Mouse (Mus musculus) inflammation-experienced regulatory T-cells, adult 6 months (primary cell): Measurements from ENCODE around the gene Spop. TPM values are rescaled to one million over a fixed set of nuclear protein-coding genes. Genes with fewer than 3 reads are reported as not detected.
A peak's percentile ranks its signal among the peaks of the same experiment; 100 is the strongest.

ENCODE experiments used
- ATAC-seq: one replicate; pipeline ENCODE4 v1.8.0; 2017
- polyA plus RNA-seq, 3 experiments: library from polyadenylated mRNA; unstranded; fragments of 100-300 nt; shearing (Covaris generic); gene quantifications; one replicate each; pipeline ENCODE4 v1.2.1; 2017

Spop gene
- polyA plus RNA-seq = 100 to 1,000 TPM; 127 to 172 (median 157) TPM

DNA sequence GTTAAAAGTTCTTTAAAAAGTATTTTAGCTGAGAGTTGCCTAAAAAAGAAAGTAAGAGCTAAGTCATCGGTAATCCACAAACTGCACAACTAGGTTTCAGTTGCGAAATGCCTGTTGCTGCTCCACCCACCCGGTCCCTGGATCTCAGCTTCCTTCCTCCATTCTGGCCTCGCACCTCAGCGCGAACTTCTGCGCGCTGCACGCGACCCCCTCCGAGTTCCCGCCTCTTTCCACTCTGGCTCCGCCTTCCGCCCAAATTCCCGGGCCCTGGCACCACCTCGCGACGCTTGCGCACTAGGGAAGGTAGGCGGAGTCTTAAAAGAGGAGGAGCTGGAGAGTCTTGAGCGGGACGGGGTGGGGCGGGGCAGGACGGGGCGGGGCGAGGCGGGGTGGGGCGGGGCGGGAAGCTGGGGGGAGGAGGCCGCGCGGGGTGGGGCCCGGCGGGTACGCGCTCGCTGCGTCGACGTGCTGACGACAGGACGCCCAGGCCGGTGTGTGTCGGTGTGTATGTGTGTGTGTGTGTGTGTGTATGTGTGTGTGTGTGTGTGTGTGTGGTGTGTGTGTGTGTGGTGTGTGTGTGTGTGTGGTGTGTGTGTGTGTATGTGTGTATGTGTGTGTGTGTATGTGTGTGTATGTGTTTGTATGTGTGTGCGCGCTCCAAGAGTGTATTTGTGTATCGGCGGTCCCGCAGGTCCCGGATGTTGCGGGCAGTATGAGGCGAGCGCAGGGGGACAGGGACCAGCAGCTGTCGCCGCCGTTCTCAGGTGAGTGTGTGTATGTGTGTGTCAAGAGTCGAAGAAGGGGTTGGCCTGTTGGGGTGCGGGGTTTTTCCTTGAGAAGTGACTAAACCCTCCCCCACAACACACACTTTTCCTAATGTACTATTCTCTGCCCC, at the start of gene Spop:
TSS of gene Spop (plus strand) at position 440 of the 895 bp plus-strand sequence.
- ATAC-seq = peak; percentile 79

DNA sequence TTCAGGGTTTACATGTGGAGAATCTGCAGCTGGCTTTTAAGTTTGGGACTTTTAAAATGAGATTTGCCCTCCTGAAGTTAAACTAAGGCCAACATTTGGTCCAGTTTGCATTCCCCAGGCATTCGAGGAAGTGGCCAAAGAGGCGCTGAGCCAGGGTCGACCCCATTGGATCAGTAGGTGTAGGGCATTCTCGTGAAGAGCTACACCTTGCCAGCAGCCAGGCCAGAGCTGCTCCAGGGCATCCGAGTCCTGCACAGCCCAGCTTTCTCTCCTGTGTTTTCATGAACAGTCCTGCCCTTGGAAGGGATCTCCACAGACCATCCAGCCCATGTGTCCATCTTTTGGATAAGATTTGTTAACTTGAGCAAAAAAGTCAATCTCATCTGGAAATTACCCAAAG, 49.5 kb upstream of the Spop start:
- no peak for ATAC-seq

DNA sequence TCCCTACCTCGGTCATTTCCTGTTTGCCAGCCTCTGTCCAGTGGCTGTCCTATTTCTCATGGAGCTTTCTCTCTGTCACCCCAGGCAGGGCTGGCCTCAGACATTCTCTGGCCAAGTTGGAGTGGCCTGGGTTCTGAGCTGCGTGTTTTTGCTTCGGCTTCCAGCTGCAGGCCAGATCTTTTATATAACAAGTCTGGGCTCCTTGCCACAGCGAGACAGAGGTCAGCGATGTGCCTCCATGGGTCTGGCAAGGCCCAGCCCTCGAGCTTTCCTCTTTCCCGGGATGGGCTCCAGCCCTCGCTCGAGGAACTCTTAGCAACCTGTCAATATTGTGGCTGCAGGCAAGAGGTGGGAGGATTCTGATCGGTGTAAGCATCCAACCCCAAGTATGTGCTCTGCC, 48.3 kb upstream of the Spop start:
- ATAC-seq = no peak

DNA sequence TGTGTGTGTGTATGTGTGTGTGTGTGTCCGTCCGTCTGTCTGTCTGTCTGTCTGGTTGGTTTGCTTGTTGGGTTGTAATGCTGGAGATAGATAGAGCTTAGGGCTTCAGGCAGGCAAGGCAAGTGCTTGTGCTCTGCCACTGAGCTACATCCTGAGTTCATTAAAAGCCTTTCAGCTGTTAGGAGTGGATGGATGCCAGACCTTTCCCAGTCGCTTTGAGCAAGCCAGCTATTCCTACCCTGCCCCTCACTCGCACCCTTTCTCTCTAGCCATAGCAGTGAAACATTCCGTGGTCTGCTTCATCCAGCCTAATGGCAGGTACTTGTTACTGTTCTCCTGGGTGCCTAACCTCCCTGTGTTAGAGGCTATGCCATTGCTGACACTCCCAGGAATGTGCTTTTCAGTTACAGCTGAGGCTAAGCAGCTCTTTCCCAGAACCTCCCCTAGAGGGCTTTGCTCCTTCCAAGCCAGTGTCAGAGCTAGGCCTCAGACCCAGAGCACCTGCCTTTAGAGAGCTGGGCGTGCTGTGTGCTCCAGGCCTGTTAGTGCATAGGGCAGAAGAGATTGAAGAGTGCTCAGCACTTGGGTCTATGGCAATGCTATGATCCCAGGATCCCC, 47.5 kb upstream of the Spop start:
- no peak for ATAC-seq

DNA sequence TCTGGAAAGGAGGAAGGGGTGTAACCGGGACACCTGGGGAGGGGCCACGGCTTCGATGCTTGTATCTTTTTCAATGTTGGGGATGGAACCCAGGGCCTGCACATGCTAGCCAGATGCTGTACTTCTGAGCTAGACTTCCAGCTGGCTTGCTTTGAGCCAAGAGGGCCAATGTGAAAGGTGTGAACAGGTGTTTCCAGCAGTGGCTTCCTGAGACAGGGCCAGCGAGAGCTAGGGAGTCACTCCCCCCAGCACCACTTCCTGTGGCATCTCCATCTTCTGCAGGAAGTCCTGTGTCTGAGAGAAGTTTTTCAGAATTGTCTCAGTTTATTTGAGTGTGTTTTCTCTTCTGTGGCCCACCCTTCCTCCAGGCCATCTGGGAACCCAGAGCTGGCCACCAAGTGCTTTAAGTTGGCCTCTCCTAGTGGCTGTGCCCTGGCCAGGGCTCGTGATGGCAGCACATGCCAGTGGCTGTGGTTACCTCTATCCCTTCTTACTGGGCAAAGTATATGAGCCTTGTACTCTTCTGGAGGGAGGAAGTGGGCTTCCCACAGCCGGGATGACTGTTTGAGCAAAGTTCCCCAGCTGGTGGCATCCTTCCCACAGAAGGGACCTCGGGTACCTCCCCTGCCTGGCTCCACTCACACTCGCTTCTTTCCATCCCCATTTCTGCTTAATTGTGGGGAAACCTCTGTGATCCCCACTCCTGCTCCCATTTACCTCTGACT, 46.7 kb upstream of the Spop start:
- ATAC-seq = peak; percentile 96

DNA sequence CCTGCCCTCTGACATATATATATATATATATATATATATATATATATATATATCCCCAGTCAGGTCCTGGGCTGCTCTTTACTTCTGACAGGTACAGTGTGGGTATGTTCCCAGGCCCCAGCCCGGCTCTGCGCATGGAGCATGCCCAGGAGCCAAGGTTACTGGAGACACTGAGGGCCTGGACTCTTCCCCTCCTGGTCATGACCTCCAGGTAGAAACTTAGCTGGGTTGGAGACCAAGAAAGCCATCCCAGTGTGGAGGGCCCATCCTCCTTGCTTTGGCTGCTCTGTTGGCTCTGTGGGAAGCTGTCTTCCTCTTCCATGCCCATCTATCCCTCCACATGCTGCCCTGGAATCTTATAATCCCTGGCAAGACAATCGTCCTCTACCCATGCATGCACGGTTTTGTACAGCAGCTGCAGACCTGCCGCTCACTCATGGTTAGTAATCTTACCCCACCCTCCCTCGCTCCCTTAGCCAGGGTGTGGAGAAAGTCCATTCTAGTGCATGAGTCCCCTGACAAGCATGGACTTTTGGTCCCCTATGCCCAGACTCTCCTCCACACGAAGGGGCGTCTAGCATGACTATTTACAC, 45.6 kb upstream of the Spop start:
- no peak for ATAC-seq

DNA sequence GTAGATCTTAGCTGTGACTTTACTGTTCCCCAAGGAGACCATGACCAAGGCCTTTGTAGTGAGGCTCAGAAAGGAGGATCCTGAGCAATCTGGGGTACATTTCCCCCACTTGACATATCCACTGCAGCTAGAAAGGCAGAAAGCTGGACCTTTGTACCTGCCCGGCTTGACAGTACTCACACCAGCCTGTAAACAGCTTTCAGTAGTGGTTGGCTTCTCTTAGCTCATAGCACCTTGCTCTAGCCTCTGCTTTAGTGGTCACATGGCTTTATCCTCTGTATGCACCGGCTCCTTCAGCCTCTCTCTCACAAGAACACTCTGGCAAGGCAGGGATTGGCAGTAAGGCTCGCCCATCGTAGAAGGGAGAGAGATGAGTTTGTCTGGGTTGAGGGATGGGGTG, 45.0 kb upstream of the Spop start:
- ATAC-seq = no peak

DNA sequence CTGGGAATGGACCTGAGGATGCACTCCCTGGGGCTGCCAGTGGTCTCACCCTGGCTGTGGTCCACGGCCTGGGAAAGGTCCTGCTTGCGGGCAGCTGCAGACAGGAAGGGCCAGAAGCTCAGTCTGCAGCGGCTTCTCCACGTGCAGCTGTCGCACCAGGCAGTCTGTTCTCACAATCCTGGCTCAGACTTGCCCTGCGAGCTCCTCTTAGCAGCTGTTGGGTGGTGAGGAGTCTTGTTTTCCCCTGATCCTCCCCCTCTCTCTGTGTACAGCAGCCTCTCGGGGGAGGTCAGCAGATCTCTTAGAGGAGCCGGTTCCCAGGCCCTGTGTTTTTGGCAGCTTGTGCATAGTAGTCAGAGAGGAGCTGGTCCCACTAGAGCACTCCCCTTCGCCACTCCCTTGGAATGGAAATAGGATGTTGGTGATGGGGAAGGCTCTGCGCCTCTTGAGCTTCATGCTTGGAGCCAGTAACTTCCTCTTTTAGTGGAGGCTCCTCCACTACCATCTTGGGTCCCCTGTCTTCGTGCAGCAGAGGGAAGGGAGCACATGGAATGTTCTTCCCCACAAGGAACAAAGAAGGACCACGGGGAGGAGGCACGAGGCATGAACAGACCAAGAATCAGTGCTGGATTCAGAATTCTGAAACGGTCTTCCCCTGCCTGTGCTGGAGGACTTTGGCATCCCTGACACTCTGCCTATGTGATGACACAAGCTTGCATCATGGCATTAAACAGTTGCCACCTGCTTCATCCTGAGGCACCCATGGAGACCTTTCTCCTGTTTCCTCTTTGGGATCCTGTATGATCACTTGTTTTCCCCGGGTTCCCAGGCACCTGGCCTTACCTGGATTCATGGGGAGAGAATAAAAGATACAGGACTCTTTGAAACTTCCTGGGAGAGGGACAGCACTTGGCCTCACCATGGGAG, 43.7 kb upstream of the Spop start:
- no peak for ATAC-seq

DNA sequence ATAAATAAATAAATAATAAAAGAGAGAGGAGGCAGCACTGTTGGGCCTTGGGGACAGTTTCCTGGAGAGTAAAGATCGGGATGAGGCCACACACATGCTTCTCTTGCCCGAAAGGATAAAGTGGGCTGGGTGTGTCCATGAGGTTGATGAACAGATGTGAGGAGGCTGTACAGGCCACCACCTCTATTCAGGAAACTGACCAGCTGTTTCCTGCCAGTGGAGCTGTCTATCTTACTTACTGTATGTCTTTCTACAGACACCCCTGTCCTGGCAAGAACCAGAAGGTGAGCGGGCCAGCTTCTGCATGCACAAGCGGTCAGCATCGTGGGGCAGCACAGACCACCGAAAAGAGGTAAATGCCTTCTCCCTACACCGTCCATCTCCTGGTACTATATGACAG, 42.7 kb upstream of the Spop start:
- ATAC-seq = no peak

DNA sequence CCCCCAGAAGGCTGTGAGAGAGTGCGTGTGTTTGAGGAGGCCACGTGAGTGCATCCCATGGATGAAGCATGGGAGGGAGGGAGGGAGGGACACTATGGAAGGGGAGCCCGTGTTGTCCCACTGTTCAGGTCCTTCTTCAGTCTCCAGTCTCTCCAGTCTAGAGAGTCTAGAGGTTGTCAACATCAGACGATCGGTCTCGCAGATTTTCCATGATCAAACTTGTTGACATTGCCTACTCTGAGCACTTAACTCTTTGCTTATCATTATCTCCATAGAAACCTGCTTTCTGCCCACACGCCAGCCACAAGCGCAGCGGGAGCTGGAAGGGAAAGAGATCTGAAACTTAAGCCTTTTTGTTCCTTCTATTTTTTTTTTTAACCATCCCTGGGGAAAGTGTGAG, 35.0 kb upstream of the Spop start:
- peak; percentile 50 for ATAC-seq

DNA sequence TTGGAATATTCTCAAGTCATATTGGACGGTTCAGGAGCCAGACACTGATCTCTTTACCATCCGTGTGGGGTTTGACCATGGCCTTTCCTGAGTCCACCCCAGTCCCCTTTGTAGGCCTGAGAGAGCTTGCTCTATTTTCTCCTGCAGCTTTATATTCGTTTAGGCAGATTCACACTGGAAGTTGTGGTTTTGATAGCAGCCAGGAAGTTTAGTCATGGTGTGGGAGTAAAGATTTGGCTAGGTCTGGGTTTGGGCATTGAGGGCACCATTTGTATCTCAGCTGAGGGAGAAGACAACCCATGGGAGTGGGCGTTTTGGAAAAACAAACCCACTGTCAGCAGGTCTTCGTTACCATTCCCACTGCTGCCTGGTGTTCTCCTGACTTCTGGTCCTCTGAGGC, 34.3 kb upstream of the Spop start:
- ATAC-seq = no peak

DNA sequence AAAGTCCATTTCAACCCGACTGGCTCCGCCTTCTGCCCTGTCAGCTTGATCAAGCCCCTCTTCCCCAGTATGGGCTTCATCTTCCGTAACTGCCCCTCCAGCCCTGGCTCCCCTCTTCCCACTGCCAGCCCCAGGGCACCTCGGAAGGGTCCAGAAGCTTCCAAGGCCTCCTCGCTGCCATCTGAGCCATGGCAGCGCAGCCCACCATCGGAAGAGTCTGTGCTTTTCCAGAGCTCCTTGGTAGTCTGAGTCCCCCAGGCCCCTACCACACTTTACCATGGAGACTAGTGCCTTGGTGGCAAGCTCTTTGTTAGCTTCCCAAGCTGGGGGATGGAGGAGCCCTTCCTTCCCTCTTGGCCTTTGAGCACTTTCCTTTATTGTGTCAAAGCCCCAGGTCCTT, 33.2 kb upstream of the Spop start:
- ATAC-seq = no peak

DNA sequence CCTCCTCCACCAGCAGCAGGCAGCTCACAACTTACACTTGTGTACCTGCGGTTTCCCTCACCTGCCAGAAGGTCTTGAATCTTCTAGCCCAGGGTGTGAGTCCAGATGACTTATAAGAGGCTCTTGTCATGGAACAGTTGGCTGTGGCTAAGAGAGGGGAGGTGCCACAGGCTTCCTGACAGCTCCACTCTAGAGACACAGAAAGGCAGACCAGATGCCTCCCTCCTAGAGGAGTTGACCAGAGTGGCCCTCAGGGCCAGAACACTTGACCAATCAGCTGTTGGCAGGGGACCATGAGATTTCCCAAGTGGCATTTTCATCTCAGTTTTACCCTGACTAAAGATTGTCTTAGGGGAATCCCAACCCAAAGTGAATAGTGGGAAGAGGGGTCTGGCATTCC, 32.7 kb upstream of the Spop start:
- no peak for ATAC-seq

DNA sequence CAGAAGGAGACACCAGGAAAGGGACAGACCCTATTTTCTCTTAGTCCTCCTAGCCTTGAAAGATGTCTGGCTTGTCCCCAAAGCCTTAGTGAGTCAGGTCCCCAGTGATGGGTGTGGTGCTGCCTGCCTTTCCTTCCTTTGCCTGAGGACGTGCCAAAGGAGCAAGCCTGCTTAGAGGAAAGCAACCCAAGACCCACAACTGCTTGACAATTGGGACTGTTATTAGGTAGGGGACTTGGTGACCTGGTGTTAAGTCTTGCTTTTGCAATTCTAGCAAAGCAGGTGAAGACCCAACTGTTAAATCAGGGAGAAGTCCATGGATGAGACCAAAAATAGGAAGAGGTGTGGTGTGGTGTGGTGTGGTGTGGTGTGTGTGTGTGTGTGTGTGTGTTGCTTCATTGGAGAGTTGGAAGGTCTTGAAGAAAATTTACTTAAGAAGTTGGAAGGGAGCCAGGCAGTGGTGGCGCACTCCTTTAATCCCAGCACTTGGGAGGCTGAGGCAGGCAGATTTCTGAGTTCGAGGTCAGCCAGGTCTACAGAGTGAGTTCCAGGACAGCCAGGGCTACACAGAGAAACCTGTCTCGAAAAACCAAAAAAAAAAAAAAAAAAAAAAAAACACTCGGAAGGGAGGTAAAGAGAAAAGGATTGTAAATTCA, 30.4 kb upstream of the Spop start:
- no peak for ATAC-seq

DNA sequence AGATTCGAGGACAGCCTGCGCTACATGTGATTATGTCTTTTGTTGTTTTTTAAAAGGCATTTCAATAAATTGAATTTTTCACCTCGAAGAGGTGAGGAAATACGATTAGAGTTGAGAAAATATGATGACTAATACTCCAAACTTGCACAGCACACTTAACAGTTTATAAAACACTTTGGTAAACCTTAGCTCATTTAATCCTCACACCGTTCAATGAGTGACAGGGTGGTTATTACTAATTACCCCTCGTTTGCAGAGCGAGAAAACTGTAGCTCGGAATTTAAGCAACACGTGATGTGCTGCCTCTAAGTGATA, 29.9 kb upstream of the Spop start:
- ATAC-seq = peak; percentile 13

DNA sequence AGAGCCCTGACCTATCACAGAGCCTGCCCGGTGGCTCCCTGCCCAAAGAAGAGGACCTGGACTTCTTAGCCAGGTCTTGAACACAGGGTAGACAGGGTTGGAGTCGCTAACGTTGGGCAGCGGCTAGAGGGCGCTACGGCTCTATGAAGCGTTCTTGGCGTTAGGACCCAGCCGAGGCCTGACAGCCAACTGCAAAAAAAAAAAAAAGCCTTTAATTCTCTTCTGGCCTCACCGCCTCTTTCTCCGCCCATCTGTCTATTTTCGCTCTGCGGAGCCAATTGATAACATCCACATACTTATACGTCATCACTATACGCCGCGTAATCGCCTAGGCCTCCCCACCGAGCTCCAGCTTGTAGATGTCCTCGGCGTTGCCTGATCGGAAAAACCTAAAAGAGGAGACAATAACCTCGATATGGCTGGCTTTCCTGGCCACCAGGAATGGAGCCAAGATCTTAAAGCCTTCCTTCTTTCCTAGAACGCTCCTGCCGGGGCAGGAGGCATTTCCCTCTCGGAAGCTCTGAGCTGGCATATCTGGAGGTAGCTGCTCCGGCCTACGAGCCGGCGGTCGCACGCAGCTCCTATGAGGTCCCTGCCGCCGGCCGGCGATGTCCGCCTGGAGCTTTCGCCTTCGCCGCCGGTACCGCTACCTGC, 29.4 kb upstream of the Spop start, which contains the start of gene Slc35b1:
TSS of gene Slc35b1 (plus strand) at position 374 of the 654 bp plus-strand sequence.
- peak; percentile 93 for ATAC-seq

DNA sequence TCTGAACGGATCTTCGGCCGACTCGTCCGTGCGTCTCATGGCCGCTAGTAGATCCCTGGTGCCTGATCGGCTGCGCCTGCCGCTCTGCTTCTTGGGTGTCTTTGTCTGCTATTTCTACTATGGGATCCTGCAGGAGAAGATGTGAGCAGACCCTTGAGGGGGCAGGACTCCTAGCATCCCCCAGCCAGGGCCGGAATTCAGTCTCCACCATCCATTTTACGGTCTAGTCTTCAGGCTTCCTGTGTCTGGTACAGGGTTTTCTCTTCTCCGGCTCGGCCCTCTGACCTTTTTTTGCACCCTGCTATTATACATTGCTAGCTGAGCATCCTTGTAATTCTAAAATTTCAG, 28.9 kb upstream of the Spop start:
- ATAC-seq = peak; percentile 14

DNA sequence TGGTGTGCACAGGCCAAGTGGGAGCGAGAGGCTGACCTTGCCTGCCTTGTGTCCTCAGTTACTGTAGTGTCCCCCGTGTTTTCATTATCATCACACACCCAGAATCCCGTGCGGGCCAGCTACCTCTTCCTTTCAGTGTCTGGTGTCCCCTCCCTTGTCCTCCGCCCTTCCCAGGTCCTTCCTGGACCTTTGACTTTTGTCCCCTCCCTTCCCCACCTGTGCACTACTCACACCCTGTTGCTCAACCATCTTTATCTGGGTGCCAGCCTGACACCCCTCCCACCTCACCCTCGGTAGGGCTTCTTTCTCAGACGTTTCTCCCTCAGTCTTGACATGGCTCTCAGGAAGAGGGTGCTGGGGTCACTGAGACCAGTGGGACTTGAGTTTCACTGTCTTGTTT, 26.5 kb upstream of the Spop start:
- ATAC-seq = no peak

DNA sequence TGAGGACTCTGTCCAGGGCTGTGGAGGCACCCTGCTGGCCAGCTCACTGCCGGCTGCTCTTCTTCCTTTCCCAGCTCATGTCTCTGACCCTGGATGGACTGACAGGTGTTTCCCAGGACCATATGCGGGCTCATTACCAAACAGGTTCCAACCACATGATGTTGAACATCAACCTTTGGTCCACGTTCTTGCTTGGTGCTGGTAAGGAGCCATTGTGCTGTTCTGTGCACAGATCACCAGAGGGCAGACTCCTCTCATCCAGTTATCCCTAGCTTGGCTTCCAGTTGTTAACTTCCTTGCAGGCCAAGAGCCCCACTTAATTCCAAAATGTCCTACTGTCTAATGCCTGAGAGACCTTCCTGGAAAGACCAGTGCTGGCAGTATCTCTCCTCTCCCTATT, 24.9 kb upstream of the Spop start:
- no peak for ATAC-seq

DNA sequence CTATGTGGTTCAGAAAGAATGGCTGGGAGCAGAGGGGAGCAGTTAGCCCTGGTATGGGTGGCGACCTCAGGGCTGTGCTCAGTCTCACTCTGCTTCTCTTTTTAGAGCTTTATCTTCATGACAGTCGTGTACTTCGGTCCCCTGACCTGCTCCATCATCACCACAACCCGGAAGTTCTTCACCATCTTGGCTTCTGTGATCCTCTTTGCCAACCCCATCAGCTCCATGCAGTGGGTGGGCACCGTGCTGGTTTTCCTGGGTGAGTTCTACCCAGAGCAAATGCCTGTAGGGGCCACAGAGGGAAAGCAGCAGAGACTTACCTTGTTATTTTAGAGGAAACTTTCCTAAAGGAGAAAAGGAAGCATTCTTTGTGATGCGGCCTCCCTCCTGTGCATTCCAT, 23.5 kb upstream of the Spop start:
- ATAC-seq = no peak

DNA sequence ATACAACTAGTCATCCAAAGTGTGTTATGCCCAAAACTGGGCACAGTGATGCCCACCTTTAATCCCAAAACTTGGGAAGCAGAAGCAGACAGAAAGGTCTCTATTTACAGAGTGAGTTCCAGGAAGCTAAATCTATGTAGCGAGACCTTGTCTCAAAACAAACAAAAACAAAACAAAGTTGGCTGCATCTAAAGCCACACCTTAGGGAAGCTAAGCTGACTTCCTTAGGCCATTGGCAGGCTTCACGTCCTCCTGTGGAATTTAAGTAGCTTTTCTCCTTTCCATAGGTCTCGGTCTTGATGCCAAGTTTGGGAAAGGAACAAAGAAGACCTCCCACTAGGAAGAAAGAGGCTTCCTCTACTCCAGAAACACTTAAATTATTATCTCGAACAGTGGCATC, 22.7 kb upstream of the Spop start:
- ATAC-seq = no peak
